Mouse (Mus musculus) CH12.LX (cell line): Measurements from ENCODE around the gene Galk1.

Experiments used
- CHD1 ChIP-seq: IDR thresholded peaks from 2 replicates; pipeline ENCODE4 v1.6.1; 2012; ENCODE audit warnings: low read depth, low read length, improper control_type of control experiment, inconsistent platforms
- CTCF ChIP-seq, 2 experiments: IDR thresholded peaks in 1 of 2; conservative IDR thresholded peaks in 1 of 2; 2 replicates each; pipeline ENCODE4 v1.5.1; 2011 to 2012; ENCODE audit warnings: low read depth in 2 of 2, low read length in 2 of 2, improper control_type of control experiment in 1 of 2, inconsistent platforms in 1 of 2, mild to moderate bottlenecking in 1 of 2, moderate library complexity in 1 of 2
- HCFC1 ChIP-seq: IDR thresholded peaks from 2 replicates; pipeline ENCODE4 v1.6.1; 2012; ENCODE audit warnings: low read depth, mild to moderate bottlenecking, inconsistent platforms, low read length, improper control_type of control experiment
- MAFK ChIP-seq: IDR thresholded peaks from 2 replicates; pipeline ENCODE4 v1.6.1; 2011; ENCODE audit warnings: low read length, improper control_type of control experiment; ENCODE audit not compliant: insufficient replicate concordance
- NELFE ChIP-seq: IDR thresholded peaks from 2 replicates; pipeline ENCODE4 v1.6.1; 2011; ENCODE audit warnings: low read depth, low read length, improper control_type of control experiment
- TCF12 ChIP-seq: IDR thresholded peaks from 2 replicates; pipeline ENCODE4 v1.6.1; 2014; ENCODE audit warnings: low read depth, mild to moderate bottlenecking, inconsistent platforms, low read length, improper control_type of control experiment
- ZMIZ1 ChIP-seq: IDR thresholded peaks from 2 replicates; pipeline ENCODE4 v1.6.1; 2012; ENCODE audit warnings: low read depth, mild to moderate bottlenecking, inconsistent platforms, low read length, improper control_type of control experiment

GRCm38 (mm10) chr11:116042372-116043138 lies 30.0 kb upstream of the Galk1 start:
- no peak for TF ChIP-seq CTCF (conservative IDR thresholded peaks at IDR 0.05 in 1 of 2, IDR thresholded peaks at IDR 0.05 in 1 of 2; ENCODE audit: low read depth in 2 of 2, low read length in 2 of 2)
- no peak for TF ChIP-seq ZMIZ1
- no peak for TF ChIP-seq CHD1
- no peak for TF ChIP-seq HCFC1
- TF ChIP-seq MAFK: no peak
- TF ChIP-seq TCF12: no peak
- TF ChIP-seq NELFE: no peak
